Mouse (Mus musculus) liver, postnatal 0 days (tissue): ENCODE measurements around the gene Erh.

Experiments used
- CTCF ChIP-seq: sonication (generic); IDR thresholded peaks from 2 replicates; pipeline ENCODE4 v1.5.1; 2016; ENCODE audit warnings: antibody characterized with exemption, low read depth
- EP300 ChIP-seq: IDR thresholded peaks from 2 replicates; pipeline ENCODE4 v1.6.1; 2016; ENCODE audit warnings: antibody characterized with exemption, low read depth, mild to moderate bottlenecking

GRCm38 (mm10) chr12:80684316-80684715, 40.2 kb upstream of the Erh start:
- no peak for TF ChIP-seq CTCF
- no peak for TF ChIP-seq EP300
